Mouse (Mus musculus) spleen, postnatal 4 days (tissue): ENCODE data around the gene Sugt1.

Experiments used
- DNase-seq, 2 experiments: peaks; one replicate each; pipeline ENCODE4 v3.0.0; 2022; ENCODE audit warnings: low spot score in 2 of 2

Sugt1 gene

DNA sequence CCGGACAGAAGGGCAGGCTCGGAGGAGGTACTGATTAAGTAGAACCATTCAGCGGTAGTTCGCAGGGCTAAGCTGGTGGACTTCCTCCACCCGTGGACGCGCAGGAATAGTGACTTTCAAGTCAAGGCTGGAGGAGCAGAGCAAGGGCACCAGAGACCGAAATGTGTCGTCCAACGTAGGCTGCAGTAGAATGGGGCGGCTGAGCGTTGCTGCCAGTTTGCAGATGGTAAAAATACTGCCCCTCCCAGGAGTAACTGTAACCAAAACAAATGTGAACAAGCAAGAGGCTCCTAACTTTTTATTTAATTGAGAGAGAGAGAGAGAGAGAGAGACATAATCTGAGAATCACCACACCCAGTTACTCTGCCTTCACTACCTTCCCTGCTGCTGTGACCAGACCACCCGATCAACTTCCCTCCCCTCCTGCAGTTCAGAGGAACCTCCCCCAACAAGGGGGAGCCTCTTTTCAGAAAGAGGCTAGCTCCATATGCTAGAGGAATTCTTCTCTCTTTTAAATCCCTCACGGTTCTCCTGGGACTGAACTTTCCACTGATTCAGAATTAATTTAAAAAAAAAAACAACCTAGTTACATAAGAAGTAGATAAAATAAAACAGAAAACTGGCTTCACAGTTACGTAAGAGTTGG, 89.7 kb downstream of the Sugt1 start:
- DNase-seq = no peak

DNA sequence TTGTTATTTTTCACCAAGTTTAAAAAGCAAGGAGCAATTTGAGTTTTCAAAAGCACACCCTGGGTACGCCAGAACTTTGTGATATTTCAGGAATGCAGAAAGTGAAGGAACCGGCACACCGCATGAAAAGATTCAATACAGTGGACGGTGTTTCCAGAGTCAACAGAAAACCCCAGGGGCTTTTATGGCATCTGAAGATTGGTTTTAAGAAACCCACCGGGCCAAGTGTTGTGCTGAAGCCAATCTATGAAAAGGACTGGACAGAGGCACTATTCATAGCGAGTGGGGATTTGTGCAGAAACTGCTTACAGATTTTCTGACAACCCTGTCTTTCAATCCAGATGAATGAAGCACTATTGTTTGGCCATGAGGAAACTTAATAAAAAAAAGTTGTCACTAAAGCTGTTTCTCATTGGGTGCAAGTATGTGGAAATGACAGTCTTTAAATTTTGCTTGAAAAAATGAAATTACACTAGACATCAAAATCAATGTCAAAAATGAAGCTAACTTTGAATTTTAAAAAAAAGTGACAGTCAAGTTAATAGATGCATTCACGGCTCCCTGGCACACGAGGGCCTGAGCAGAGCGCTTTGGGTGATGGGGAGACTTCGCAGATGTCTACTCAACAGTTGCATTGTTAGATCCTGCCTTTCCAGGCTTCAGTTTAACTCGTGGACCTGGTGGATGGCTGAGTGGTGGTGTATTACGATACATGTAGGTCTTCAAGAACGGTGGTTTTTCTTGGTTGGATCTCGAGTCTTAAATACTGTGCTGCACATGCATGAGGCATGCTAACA, 90.6 kb downstream of the Sugt1 start:
- DNase-seq = no peak

DNA sequence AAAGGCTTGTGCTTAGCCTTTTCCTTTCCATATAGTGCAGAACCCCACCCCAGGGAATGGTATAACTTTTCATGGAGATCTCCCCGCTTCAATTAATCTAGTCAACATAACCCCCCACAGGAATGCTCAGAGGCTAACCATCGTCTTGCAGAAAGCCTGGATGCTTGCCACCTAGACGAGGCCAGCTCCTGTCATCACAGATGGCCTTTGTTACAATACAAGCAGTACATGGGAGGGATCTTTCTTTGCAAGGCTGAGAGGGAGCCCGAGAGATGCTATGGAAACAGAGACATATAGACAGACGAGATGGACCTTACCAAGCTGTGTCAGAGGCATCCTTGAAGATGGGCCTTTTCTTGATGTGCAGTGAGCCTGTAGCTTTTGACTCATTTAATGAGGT, 93.2 kb downstream of the Sugt1 start:
- no peak for DNase-seq
